Mouse (Mus musculus) megakaryocyte, embryonic 14.5 days (primary cell): ENCODE results near the gene Pfdn6. TPM values are rescaled to one million over a fixed set of nuclear protein-coding genes. Genes with fewer than 3 reads are reported as not detected.
"Not testable (repeated sequence)": the region's sequence is repeated elsewhere in the genome, so short reads cannot be mapped to it uniquely, and the experiment has no call there.

ENCODE experiments used
- H3K27me3 ChIP-seq: replicated peaks from 2 replicates; pipeline ENCODE3; 2012; ENCODE audit warnings: inconsistent platforms
- H3K36me3 ChIP-seq: replicated peaks from 2 replicates; pipeline ENCODE3; 2012; ENCODE audit warnings: low read length, inconsistent platforms, mixed read lengths
- H3K4me1 ChIP-seq: 2 replicates; pipeline ENCODE4 v1.6.1; 2012; ENCODE audit warnings: inconsistent platforms
- H3K4me3 ChIP-seq: replicated peaks from 2 replicates; pipeline ENCODE3; 2012; ENCODE audit warnings: moderate library complexity, mild to moderate bottlenecking, inconsistent platforms
- H3K9me3 ChIP-seq: 2 replicates; pipeline ENCODE4 v1.6.1; 2012; ENCODE audit warnings: inconsistent platforms
- FLI1 ChIP-seq: IDR thresholded peaks from 2 replicates; pipeline ENCODE4 v1.6.1; 2012; ENCODE audit warnings: low read length, inconsistent platforms, mixed read lengths
- GATA1 ChIP-seq: IDR thresholded peaks from 3 replicates; pipeline ENCODE4 v1.6.1; 2012; ENCODE audit warnings: mixed read lengths, low read length, inconsistent platforms, borderline replicate concordance
- polyA plus RNA-seq: library from polyadenylated mRNA; stranded (reverse); fragments of >175 nt; gene quantifications from 2 replicates; pipeline ENCODE4 v1.2.3, GENCODE M21; 2012; ENCODE audit warnings: low replicate concordance; ENCODE audit not compliant: insufficient read depth

Gene Pfdn6
- polyA plus RNA-seq, 1 experiment = 269 TPM

DNA sequence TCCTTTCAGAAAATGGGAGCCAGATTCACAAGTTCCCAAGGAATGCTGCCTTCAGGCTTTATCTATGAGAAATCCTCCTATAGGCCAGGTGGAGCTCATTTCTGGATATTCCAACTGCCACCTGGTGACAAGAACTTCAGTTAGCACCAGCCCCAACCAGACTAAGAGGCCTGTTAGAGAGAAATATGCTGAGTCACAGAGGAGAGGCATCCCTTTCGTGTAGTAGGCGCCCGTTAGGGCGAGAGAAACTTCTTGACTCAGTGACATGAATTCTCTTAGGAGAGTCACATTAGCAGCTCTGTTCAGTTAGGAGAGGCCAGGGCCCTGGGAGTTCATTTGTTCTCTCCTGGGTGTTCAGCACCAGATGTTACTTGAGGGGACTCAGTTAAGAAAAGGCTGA is 40.5 kb downstream of the Pfdn6 start:
- Histone ChIP-seq H3K4me1 (peaks cover 36% of the 10 kb centered on the region), H3K9me3 (no peaks in the 10 kb centered on the region), H3K4me3 (no peak overlapping the region), H3K36me3 (no peaks in the 10 kb centered on the region), H3K27me3 (no peaks in the 10 kb centered on the region)
- no peak for TF ChIP-seq FLI1
- no peak for TF ChIP-seq GATA1

DNA sequence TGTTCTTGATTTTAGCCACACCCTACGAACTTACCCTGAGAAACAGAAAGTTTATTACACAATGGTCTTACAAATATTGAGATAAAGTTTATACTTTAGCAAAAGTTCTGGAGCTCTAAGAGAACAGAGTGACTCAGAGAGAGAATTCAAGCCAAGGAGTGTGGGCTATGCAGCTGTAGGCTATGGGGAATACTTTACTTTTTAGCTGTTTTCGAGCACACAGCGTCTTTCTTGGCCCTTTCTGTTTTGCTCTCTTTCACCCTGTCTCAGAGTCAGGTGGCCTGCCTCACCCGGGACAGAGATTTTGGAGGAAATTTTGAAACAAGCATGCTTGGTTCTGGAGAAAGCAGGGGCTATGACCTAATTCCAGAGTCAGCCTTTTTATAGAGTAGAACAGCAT is 42.0 kb downstream of the Pfdn6 start:
- H3K9me3 ChIP-seq, H3K27me3 ChIP-seq, H3K36me3 ChIP-seq, H3K4me3 ChIP-seq: not testable (repeated sequence)
- peaks cover 27% of the 10 kb centered on the region for H3K4me1 ChIP-seq

GRCm38 (mm10) chr17:33897114-33897794 is 42.9 kb downstream of the Pfdn6 start:
- Histone ChIP-seq H3K9me3 (no peaks in the 10 kb centered on the region), H3K4me1 (peaks cover 20% of the 10 kb centered on the region), H3K4me3 (no peak overlapping the region), H3K27me3 (no peaks in the 10 kb centered on the region), H3K36me3 (no peaks in the 10 kb centered on the region)
- no peak for TF ChIP-seq FLI1
- no peak for TF ChIP-seq GATA1

GRCm38 (mm10) chr17:33893011-33893410 is 47.1 kb downstream of the Pfdn6 start:
- not testable (repeated sequence) for H3K9me3 ChIP-seq, H3K36me3 ChIP-seq, H3K27me3 ChIP-seq, H3K4me3 ChIP-seq
- H3K4me1 ChIP-seq = peaks cover 17% of the 10 kb centered on the region

- Histone ChIP-seq H3K27me3 (no peaks in the 10 kb centered on the region), H3K4me3 (no peak overlapping the region), H3K9me3 (no peaks in the 10 kb centered on the region), H3K36me3 (no peaks in the 10 kb centered on the region), H3K4me1 (peaks cover 20% of the 10 kb centered on the region)
- no peak for TF ChIP-seq GATA1
- TF ChIP-seq FLI1 = no peak
Measured at GRCm38 (mm10) chr17:33892429-33892828, 47.7 kb downstream of the Pfdn6 start.

GRCm38 (mm10) chr17:33891892-33892291 is 48.3 kb downstream of the Pfdn6 start:
- H3K4me3 ChIP-seq, H3K9me3 ChIP-seq, H3K27me3 ChIP-seq, H3K36me3 ChIP-seq: not testable (repeated sequence)
- H3K4me1 ChIP-seq = peaks cover 18% of the 10 kb centered on the region

DNA sequence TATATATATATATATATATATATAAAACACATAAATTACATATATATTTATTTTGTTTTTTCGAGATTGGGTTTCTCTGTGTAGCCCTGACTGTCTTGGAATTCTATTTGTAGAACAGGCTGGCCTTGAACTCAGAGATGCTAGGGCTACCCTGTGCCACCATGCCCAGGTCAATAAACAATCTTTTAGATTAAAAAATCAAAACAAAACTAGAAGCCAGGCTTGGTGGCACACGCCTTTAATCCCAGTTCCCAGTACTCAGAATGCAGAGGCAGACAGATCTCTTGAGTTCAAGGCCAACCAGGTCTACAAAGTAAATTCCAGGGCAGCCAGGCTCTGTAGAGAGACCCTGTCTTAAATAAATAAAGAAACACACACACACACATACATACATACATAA is 48.8 kb downstream of the Pfdn6 start:
- Histone ChIP-seq H3K27me3 (no peaks in the 10 kb centered on the region), H3K9me3 (no peaks in the 10 kb centered on the region), H3K36me3 (peaks cover 3% of the 10 kb centered on the region), H3K4me3 (no peak overlapping the region), H3K4me1 (peaks cover 18% of the 10 kb centered on the region)
- TF ChIP-seq GATA1 = no peak
- TF ChIP-seq FLI1 = no peak

DNA sequence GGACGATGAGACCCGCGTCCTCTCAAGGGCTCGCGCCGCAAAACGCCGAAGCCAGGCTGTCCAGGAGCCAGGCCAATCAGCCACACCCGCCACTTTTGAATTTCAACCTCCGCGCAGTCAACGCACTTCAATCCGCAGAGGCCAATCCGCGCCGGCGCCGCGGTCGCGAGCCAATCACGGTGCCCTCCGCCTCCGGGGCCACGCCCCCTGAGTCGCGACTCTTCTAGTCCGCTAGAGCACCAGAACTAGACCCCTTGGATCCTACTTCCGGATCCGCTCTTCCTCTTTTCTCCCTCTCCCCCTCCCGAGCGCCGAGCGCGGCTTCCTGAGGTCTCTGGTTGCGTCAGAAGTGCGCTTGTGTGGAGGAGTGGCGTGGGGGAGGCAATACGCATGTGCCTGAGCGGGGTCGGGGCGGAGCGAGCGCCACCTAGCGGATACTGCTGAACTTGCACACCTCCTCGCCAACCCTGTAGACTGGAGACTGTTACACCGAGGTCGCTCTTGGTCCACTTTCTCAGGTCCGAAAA is 49.5 kb downstream of the Pfdn6 start, which contains the start of gene Kifc1:
Kifc1 (minus strand) TSS at position 129 of the 527 bp plus-strand sequence.
- H3K4me1 ChIP-seq = peaks cover 18% of the 10 kb centered on the region
- H3K9me3 ChIP-seq = no peaks in the 10 kb centered on the region
- no peaks in the 10 kb centered on the region for H3K27me3 ChIP-seq
- TF ChIP-seq FLI1 = peak; percentile 75
- TF ChIP-seq GATA1 = no peak
- peak within 1 kb of the TSS; percentile 96 for H3K4me3 ChIP-seq
- peaks cover 10% of the 10 kb centered on the region for H3K36me3 ChIP-seq

DNA sequence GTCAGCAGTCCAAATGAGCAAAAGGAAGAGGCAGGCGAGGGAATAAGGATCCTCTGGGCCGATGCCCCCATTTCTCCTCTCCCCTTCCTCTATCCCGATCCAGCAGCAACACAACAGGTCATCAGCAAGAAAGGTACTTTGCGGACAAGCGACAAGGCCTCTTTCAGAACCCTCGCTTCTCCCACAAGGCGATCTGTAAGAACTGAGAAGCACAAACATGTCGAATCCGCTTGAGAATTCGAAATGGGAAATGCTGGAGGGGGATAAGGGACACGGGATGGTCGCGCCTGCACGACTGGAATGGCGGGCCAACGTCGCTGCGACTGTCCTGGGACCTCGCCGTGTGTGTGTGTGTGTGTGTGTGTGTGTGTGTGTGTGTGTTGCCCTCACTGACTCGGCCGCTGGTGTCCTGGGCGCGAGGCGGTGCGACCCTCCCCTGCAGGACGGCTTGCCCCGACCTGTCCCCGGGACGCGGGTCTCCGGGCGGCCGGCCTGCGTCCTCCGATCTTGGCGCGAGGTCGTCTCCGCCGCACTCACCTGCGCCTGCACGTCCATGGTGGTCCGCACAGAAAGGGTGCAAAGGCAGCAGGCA is 50.1 kb downstream of the Pfdn6 start:
- Histone ChIP-seq H3K4me1 (peaks cover 18% of the 10 kb centered on the region), H3K4me3 (peak overlapping the region; percentile 96), H3K36me3 (peaks cover 11% of the 10 kb centered on the region)
- H3K27me3 ChIP-seq, H3K9me3 ChIP-seq: not testable (repeated sequence)

Other genes starting within 250 kb of the Pfdn6 start
- 77.9 and 126 TPM in 2 replicates for gene March2, start 221.7 kb downstream of the Pfdn6 start, polyA plus RNA-seq
- 140 and 309 TPM in 2 replicates for gene Rab11b, start 179.8 kb downstream of the Pfdn6 start, polyA plus RNA-seq
- 0.59 and 1.5 TPM in 2 replicates for gene Angptl4, start 158.5 kb downstream of the Pfdn6 start, polyA plus RNA-seq
- 3.8 and 3.9 TPM in 2 replicates for gene Kank3, start 129.8 kb downstream of the Pfdn6 start, polyA plus RNA-seq
- gene Rps28, start 115.8 kb downstream of the Pfdn6 start, polyA plus RNA-seq = 840 and 6,431 TPM in 2 replicates
- 1,277 and 1,645 TPM in 2 replicates for gene Ndufa7, start 115.8 kb downstream of the Pfdn6 start, polyA plus RNA-seq
- gene Cd320, start 97.3 kb downstream of the Pfdn6 start, polyA plus RNA-seq = 16.0 and 94.0 TPM in 2 replicates
- not detected in 2 replicates for gene Gm7029, start 66.5 kb downstream of the Pfdn6 start, polyA plus RNA-seq
- gene Kifc1, start 49.7 kb downstream of the Pfdn6 start, polyA plus RNA-seq = 9.8 and 31.7 TPM in 2 replicates
- gene Platr17, start 35.2 kb downstream of the Pfdn6 start, polyA plus RNA-seq = not detected in 2 replicates
- gene Daxx, start 30.9 kb downstream of the Pfdn6 start, polyA plus RNA-seq = 11.0 and 20.0 TPM in 2 replicates
- gene Tapbp, start 24.4 kb downstream of the Pfdn6 start, polyA plus RNA-seq = 362 and 606 TPM in 2 replicates
- 45.3 and 51.7 TPM in 2 replicates for gene Zbtb22, start 24.4 kb downstream of the Pfdn6 start, polyA plus RNA-seq
- gene Rgl2, start 10.8 kb downstream of the Pfdn6 start, polyA plus RNA-seq = 90.4 and 221 TPM in 2 replicates
- gene Wdr46, start 317 bp upstream of the Pfdn6 start, polyA plus RNA-seq = 58.7 and 64.2 TPM in 2 replicates
- 15.5 and 19.7 TPM in 2 replicates for gene B3galt4, start 11.1 kb upstream of the Pfdn6 start, polyA plus RNA-seq
- gene Vps52, start 15.5 kb upstream of the Pfdn6 start, polyA plus RNA-seq = 75.8 and 138 TPM in 2 replicates
- gene Rps18, start 15.7 kb upstream of the Pfdn6 start, polyA plus RNA-seq = 17.5 and 129 TPM in 2 replicates
- gene H2-K1, start 60.0 kb upstream of the Pfdn6 start, polyA plus RNA-seq = 144 and 307 TPM in 2 replicates
- gene Ring1, start 84.3 kb upstream of the Pfdn6 start, polyA plus RNA-seq = 5.3 and 24.9 TPM in 2 replicates
- 12.4 and 22.2 TPM in 2 replicates for gene H2-Ke6, start 87.7 kb upstream of the Pfdn6 start, polyA plus RNA-seq
- gene Slc39a7, start 91.3 kb upstream of the Pfdn6 start, polyA plus RNA-seq = 63.6 and 95.7 TPM in 2 replicates
- 66.5 and 117 TPM in 2 replicates for gene Rxrb, start 91.5 kb upstream of the Pfdn6 start, polyA plus RNA-seq
- 19.6 and 36.5 TPM in 2 replicates for gene Col11a2, start 99.1 kb upstream of the Pfdn6 start, polyA plus RNA-seq
- gene H2-Oa, start 152.0 kb upstream of the Pfdn6 start, polyA plus RNA-seq = 9.5 and 12.1 TPM in 2 replicates
- 19.3 and 32.1 TPM in 2 replicates for gene H2-DMa, start 179.2 kb upstream of the Pfdn6 start, polyA plus RNA-seq
- gene Brd2, start 182.3 kb upstream of the Pfdn6 start, polyA plus RNA-seq = 174 and 242 TPM in 2 replicates
- 1.5 TPM in 1 of 2 replicates, not detected in the other for gene H2-DMb2, start 203.0 kb upstream of the Pfdn6 start, polyA plus RNA-seq
- gene H2-DMb1, start 212.7 kb upstream of the Pfdn6 start, polyA plus RNA-seq = 1.1 TPM in 1 of 2 replicates, not detected in the other
- gene Tap1, start 247.2 kb upstream of the Pfdn6 start, polyA plus RNA-seq = 27.1 and 27.9 TPM in 2 replicates
- gene Psmb9, start 247.4 kb upstream of the Pfdn6 start, polyA plus RNA-seq = 15.3 and 32.2 TPM in 2 replicates